Mouse (Mus musculus): Measurements from ENCODE around the gene Gas2l3.

DNA sequence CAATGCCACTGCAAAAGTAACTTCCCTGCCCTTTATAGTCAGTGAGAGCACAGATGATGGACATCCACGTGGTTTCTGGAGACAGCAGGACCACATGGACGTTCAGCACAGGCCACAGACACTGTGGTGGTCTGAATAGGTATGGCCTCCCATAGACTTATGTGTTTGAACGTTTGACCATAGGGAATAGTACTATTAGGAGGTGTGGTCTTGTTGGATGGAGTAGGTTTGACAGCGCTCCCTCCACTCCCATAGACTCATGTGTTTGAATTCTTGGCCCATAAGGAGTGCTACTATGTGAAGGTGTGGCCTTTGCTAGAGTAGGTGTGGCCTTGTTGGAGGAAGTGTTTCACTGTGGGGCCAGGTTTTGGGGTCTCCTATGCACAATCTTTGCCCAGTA lies 66.0 kb downstream of the Gas2l3 start:
- TF ChIP-seq CTCF (IDR thresholded peaks at IDR 0.05; ENCODE audit: borderline replicate concordance, insufficient read depth, low read length) (no peak), POLR2A (IDR thresholded peaks at IDR 0.05; ENCODE audit: low read depth, low read length) (no peak)
